Mouse (Mus musculus) E14TG2a.4 (cell line): Measurements from ENCODE around the gene Aire.
"Not testable (repeated sequence)": the region's sequence is repeated elsewhere in the genome, so short reads cannot be mapped to it uniquely, and the experiment has no call there.

Experiments
- CTCF ChIP-seq: conservative IDR thresholded peaks from 2 replicates; pipeline ENCODE4 v1.5.1; 2014; ENCODE audit warnings: low read length
- NANOG ChIP-seq: IDR thresholded peaks from 2 replicates; pipeline ENCODE4 v1.6.1; 2014; ENCODE audit warnings: borderline replicate concordance, low read length, mixed read lengths
- POU5F1 ChIP-seq: IDR thresholded peaks from 2 replicates; pipeline ENCODE4 v1.6.1; 2014; ENCODE audit warnings: low read length, borderline replicate concordance

GRCm38 (mm10) chr10:78019984-78020383 lies 23.4 kb downstream of the Aire start:
- TF ChIP-seq CTCF, POU5F1, NANOG: not testable (repeated sequence)
